Mouse (Mus musculus) cortical plate, adult 2 months (tissue): ENCODE results near the gene Gramd4.

Experiments
- CTCF ChIP-seq: fragments of 200-500 bp; IDR thresholded peaks from 2 replicates; pipeline ENCODE4 v1.5.1; 2011; ENCODE audit warnings: mild to moderate bottlenecking, control low read depth, low read length; ENCODE audit not compliant: insufficient read depth; ENCODE audit errors: extremely low read depth
- POLR2A ChIP-seq: fragments of 200-500 bp; IDR thresholded peaks from 2 replicates; pipeline ENCODE4 v1.6.1; 2011; ENCODE audit warnings: mild to moderate bottlenecking, low read length, control low read depth; ENCODE audit not compliant: insufficient read depth; ENCODE audit errors: extremely low read depth

DNA sequence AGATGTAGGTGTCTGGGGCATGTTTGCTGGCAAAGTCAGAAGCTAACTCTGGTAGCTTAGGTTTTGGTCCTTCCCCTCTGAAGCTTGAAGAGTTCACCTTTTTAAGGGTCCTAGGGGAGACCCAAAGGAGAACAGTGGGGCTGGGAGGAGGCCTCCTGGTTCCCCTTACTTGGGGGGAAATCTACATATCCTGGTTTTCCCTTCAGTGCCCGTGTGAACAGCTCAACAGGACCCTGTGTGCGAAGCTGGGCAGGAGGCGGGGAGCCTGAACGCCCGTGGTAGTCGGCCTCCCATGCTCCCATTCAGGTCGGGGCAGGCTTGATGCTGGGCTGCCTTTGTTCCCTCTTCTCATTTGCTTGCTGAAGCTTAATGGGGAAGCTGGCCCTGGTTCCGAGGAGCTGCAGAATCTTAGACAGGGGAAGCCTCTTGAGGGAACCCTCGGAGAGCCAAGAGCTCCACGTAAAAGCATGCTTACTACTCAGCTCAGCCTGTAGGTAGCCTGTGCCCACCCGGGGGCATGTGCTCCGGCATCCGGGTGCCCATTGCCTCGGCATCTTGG is 30.2 kb downstream of the Gramd4 start:
- TF ChIP-seq CTCF = no peak
- TF ChIP-seq POLR2A = 0 out of 2 replicates have a peak, but pooled peaks have one; percentile 14
